Mouse (Mus musculus): Measurements from ENCODE around the gene Prss30. TPM values are rescaled to one million over a fixed set of nuclear protein-coding genes. Genes with fewer than 3 reads are reported as not detected.

The Prss30 gene
- total RNA-seq, 4 experiments from 2014 or later: 0.19 to 0.41 (median 0.31) TPM; not detected in 1

Small RNA genes within 50 kb of the gene (microRNA-seq; reads per million reads assigned to microRNA genes)
- 0 reads per million in 2 experiments for gene Gm27700

Other genes starting within 250 kb of the Prss30 start
- 10 to 100 TPM in 3 of 4 experiments, 1 to 10 TPM in 1; 7.7 to 17.9 (median 12.0) TPM for gene Paqr4, start 239.7 kb downstream of the Prss30 start, total RNA-seq (2022)
- gene Kremen2, start 234.7 kb downstream of the Prss30 start, total RNA-seq (2022): under 1 TPM in 3 of 4 experiments, not detected in 1; 0.17 to 0.30 (median 0.26) TPM
- gene Flywch1, start 209.0 kb downstream of the Prss30 start, total RNA-seq (2022): 100 to 1,000 TPM in 2 of 4 experiments, 10 to 100 TPM in 2; 82.9 to 115 (median 102) TPM
- gene Flywch2, start 194.5 kb downstream of the Prss30 start, total RNA-seq (2022): 10 to 100 TPM in 3 of 4 experiments, 1 to 10 TPM in 1; 5.8 to 15.4 (median 13.1) TPM
- 1,000 to 10,000 TPM in 1 of 4 experiments, 100 to 1,000 TPM in 3; 612 to 1,355 (median 855) TPM for gene Srrm2, start 190.0 kb downstream of the Prss30 start, total RNA-seq (2022)
- 100 to 1,000 TPM; 365 to 430 (median 403) TPM for gene Elob, start 151.4 kb downstream of the Prss30 start, total RNA-seq (2022)
- not detected for gene Prss33, start 144.5 kb downstream of the Prss30 start, total RNA-seq (2022)
- gene Prss32, start 136.7 kb downstream of the Prss30 start, total RNA-seq (2022): not detected
- 1 to 10 TPM in 3 of 4 experiments, under 1 TPM in 1; 0.56 to 1.8 (median 1.4) TPM for gene Prss41, start 136.4 kb downstream of the Prss30 start, total RNA-seq (2022)
- not detected for gene Prss21, start 112.5 kb downstream of the Prss30 start, total RNA-seq (2022)
- not detected for gene Dcpp1, start 99.7 kb downstream of the Prss30 start, total RNA-seq (2022)
- not detected for gene Dcpp2, start 99.7 kb downstream of the Prss30 start, total RNA-seq (2022)
- not detected for gene Dcpp3, start 63.1 kb downstream of the Prss30 start, total RNA-seq (2022)
- not detected for gene Sbp, start 38.9 kb downstream of the Prss30 start, total RNA-seq (2022)
- not detected for gene Sbpl, start 25.3 kb downstream of the Prss30 start, total RNA-seq (2022)
- not detected for gene Prss22, start 17.5 kb upstream of the Prss30 start, total RNA-seq (2022)
- under 1 TPM in 1 of 4 experiments, not detected in 3; 0.70 TPM for gene Prss27, start 57.6 kb upstream of the Prss30 start, total RNA-seq (2022)
- gene Kctd5, start 92.9 kb upstream of the Prss30 start, total RNA-seq (2022): 10 to 100 TPM; 13.7 to 17.7 (median 15.1) TPM
- gene Pdpk1, start 170.4 kb upstream of the Prss30 start, total RNA-seq (2022): 10 to 100 TPM; 46.0 to 63.6 (median 61.9) TPM
- gene Amdhd2, start 183.2 kb upstream of the Prss30 start, total RNA-seq (2022): 10 to 100 TPM; 39.3 to 64.9 (median 50.3) TPM
- 100 to 1,000 TPM; 416 to 520 (median 442) TPM for gene Atp6v0c, start 189.1 kb upstream of the Prss30 start, total RNA-seq (2022)
- 10 to 100 TPM; 18.8 to 24.3 (median 23.8) TPM for gene Tbc1d24, start 225.0 kb upstream of the Prss30 start, total RNA-seq (2022)
- gene Ntn3, start 229.0 kb upstream of the Prss30 start, total RNA-seq (2022): 1 to 10 TPM; 1.7 to 4.2 (median 2.9) TPM
- gene Tedc2, start 240.3 kb upstream of the Prss30 start, total RNA-seq (2022): 1 to 10 TPM; 6.1 to 9.8 (median 7.6) TPM